Mouse (Mus musculus) intestine, postnatal 0 days (tissue): ENCODE data around the gene Alkbh7. TPM values are rescaled to one million over a fixed set of nuclear protein-coding genes. Genes with fewer than 3 reads are reported as not detected.

Experiments used
- ATAC-seq: fragments of 200-750 bp; cut with Nextera tagmentation; 2 replicates; pipeline ENCODE4 v1.8.0; 2017; ENCODE audit warnings: mild to moderate bottlenecking, moderate TSS enrichment, moderate library complexity
- H3K27ac ChIP-seq: fragments of 300-500 bp; sonication (generic); 2 replicates; pipeline ENCODE4 v1.5.1; 2014; ENCODE audit warnings: mild to moderate bottlenecking, low read depth, low read length, moderate library complexity
- H3K27me3 ChIP-seq: fragments of 300-500 bp; sonication (generic); replicated peaks from 2 replicates; pipeline ENCODE4 v1.6.1; 2014; ENCODE audit warnings: low read length, mixed read lengths; ENCODE audit not compliant: control insufficient read depth, insufficient read depth
- H3K36me3 ChIP-seq: fragments of 300-500 bp; sonication (generic); 2 replicates; pipeline ENCODE4 v1.6.1; 2014; ENCODE audit warnings: mild to moderate bottlenecking, moderate library complexity; ENCODE audit not compliant: control insufficient read depth, insufficient read depth
- H3K4me1 ChIP-seq: fragments of 300-500 bp; sonication (generic); replicated peaks from 2 replicates; pipeline ENCODE4 v1.6.1; 2014; ENCODE audit warnings: antibody characterized with exemption, low read length, mixed read lengths; ENCODE audit not compliant: control insufficient read depth, insufficient read depth
- H3K4me2 ChIP-seq: fragments of 300-500 bp; sonication (generic); replicated peaks from 2 replicates; pipeline ENCODE4 v1.6.1; 2014; ENCODE audit warnings: low read depth, mild to moderate bottlenecking, moderate library complexity
- H3K4me3 ChIP-seq: fragments of 300-500 bp; sonication (generic); 2 replicates; pipeline ENCODE4 v1.5.1; 2014; ENCODE audit warnings: low read depth, low read length
- H3K9ac ChIP-seq: fragments of 300-500 bp; sonication (generic); 2 replicates; pipeline ENCODE4 v1.6.1; 2014; ENCODE audit warnings: mild to moderate bottlenecking, low read depth, low read length
- H3K9me3 ChIP-seq: fragments of 300-500 bp; sonication (generic); 2 replicates; pipeline ENCODE4 v1.6.1; 2016; ENCODE audit warnings: mixed run types; ENCODE audit not compliant: control insufficient read depth
- CTCF ChIP-seq: sonication (generic); IDR thresholded peaks from 2 replicates; pipeline ENCODE4 v1.5.1; 2016; ENCODE audit warnings: low read depth, mild to moderate bottlenecking, control low read depth, antibody characterized with exemption, moderate library complexity
- WGBS: fragments of 180-500 bp; shearing (Covaris S2); extraction: QIAGEN DNeasy Blood & Tissue Kit; methylation state at CpG from one replicate; pipeline ENCODE4 v1.1.7; 2014; 5-methylcytosine and 5-hydroxymethylcytosine counted together
- polyA plus RNA-seq: library from polyadenylated mRNA; unstranded; fragments of >200 nt; fragmentation: Nextera tagmentation; extraction: Ambion mirVana; gene quantifications from 2 replicates; pipeline ENCODE4 v1.2.1, GENCODE M21; 2015

Gene Alkbh7
- polyA plus RNA-seq, 1 experiment from 2014 or later = 25.7 TPM

DNA sequence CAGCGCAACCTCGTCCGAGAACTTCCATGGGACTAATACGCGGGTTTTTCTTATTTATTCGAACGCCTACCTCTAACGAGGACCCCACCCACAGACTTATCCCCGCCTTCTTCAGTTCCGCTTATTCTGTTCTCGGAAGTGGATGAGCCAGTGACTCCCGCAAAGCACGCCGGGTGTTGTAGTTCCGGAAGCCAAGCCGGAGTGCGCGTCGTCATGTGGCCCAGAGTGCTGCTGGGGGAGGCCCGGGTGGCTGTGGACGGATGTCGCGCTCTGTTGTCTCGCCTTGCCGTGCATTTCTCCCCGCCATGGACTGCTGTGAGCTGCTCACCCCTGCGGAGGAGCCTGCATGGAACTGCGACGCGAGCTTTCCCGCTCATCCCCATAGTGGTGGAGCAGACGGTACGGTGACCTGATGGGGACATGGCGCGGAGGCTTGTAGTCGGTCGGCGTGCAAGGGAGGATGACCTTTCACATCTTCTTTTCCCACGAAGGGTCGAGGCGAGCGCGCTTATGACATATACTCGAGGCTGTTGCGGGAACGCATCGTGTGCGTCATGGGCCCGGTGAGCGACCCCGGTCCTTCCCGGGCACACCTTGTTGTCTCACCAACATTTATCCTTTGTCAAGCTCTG, 6.9 kb upstream of the Alkbh7 start, which contains the start of gene Clpp:
Gene Clpp (plus strand): TSS at position 191 of the 632 bp plus-strand sequence.
- WGBS = under 1% methylated on average over 52 of the region's 52 CpGs
- peak within 1 kb of the TSS; percentile 86 for H3K4me2 ChIP-seq
- no peaks in the 10 kb centered on the region for H3K27me3 ChIP-seq
- H3K27ac ChIP-seq = peak within 1 kb of the TSS; percentile 35; the same call in 1 of the 2 replicates
- H3K4me3 ChIP-seq = peak within 1 kb of the TSS; percentile 86
- H3K9ac ChIP-seq = peak within 1 kb of the TSS; percentile 73
- ATAC-seq = peak; percentile 97
- no peaks in the 10 kb centered on the region for H3K4me1 ChIP-seq
- TF ChIP-seq CTCF = no peak
- peaks cover 30% of the 10 kb centered on the region for H3K36me3 ChIP-seq
- no peaks in the 10 kb centered on the region for H3K9me3 ChIP-seq

DNA sequence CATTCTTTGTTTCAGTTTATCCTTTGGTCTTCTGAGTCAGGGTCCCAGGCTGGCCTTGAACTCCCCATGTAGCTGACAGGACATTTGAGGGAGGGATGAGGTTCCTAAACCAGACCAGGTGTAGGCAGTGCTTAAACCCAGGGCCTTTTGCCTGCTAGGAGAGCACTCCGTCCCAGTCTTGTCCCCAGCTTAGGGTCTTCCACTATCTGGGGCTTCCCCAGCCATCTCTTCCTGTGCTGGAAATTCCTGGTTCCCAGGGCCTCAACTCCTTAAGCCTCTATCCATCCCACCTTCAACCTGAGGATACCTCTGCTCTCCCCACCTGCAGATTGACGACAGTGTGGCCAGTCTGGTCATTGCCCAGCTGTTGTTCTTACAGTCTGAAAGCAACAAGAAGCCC, 6.2 kb upstream of the Alkbh7 start:
- no peak for ATAC-seq
- TF ChIP-seq CTCF = no peak
- WGBS = 70% methylated on average over 2 of the region's 2 CpGs

DNA sequence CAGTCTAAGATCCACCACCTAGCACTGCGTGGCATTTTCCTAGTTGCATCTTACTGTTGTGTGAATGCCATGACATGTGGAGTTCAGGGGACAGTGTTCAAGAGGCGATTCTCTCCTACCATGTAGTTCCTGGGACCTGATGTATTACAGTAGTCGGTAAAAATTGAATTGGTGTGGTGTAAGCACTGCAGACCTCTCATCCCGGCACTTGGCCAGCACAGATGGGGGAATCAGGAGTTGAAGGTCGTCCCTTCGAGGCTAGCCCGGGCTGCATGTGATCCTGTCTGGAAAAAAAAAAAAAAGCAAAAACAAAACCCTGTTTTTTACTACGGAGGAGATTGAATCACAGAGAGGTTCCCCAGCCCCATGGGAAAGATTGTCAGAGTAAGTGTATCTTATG, 2.1 kb upstream of the Alkbh7 start:
- Histone ChIP-seq H3K27me3 (no peaks in the 10 kb centered on the region), H3K9ac (no peak overlapping the region), H3K9me3 (no peaks in the 10 kb centered on the region), H3K27ac (no peak overlapping the region), H3K4me2 (no peak overlapping the region), H3K36me3 (peaks cover 50% of the 10 kb centered on the region), H3K4me1 (0 out of 2 replicates have a peak, but pooled peaks cover 3% of the 10 kb centered on the region), H3K4me3 (no peak overlapping the region)
- no peak for TF ChIP-seq CTCF
- 86% methylated on average over 8 of the region's 8 CpGs for WGBS
- no peak for ATAC-seq

More for the DNA sequence above, 6.2 kb upstream of the Alkbh7 start:
- H3K4me2 ChIP-seq = peak overlapping the region; percentile 86
- no peak overlapping the region for H3K9ac ChIP-seq
- H3K36me3 ChIP-seq = peaks cover 36% of the 10 kb centered on the region
- no peak overlapping the region for H3K27ac ChIP-seq
- H3K27me3 ChIP-seq = no peaks in the 10 kb centered on the region
- no peaks in the 10 kb centered on the region for H3K9me3 ChIP-seq
- H3K4me3 ChIP-seq = peak overlapping the region; percentile 86
- no peaks in the 10 kb centered on the region for H3K4me1 ChIP-seq

- Histone ChIP-seq H3K27ac (no peak overlapping the region), H3K27me3 (no peaks in the 10 kb centered on the region), H3K9me3 (no peaks in the 10 kb centered on the region), H3K4me2 (no peak overlapping the region), H3K36me3 (peaks cover 50% of the 10 kb centered on the region), H3K9ac (no peak overlapping the region), H3K4me3 (no peak overlapping the region), H3K4me1 (0 out of 2 replicates have a peak, but pooled peaks cover 3% of the 10 kb centered on the region)
- no peak for TF ChIP-seq CTCF
- 66% methylated on average over 2 of the region's 2 CpGs for WGBS
- no peak for ATAC-seq
Measured at GRCm38 (mm10) chr17:56996506-56996905, 633 bp upstream of the Alkbh7 start.

GRCm38 (mm10) chr17:56999414-56999813, 2.3 kb downstream of the Alkbh7 start:
- ATAC-seq = no peak
- H3K4me3 ChIP-seq = no peak overlapping the region
- 95% methylated on average over 9 of the region's 9 CpGs for WGBS
- H3K27ac ChIP-seq = no peak overlapping the region
- H3K4me2 ChIP-seq = no peak overlapping the region
- no peak for TF ChIP-seq CTCF
- H3K4me1 ChIP-seq = 0 out of 2 replicates have a peak, but pooled peaks cover 3% of the 10 kb centered on the region
- no peak overlapping the region for H3K9ac ChIP-seq
- H3K27me3 ChIP-seq = no peaks in the 10 kb centered on the region
- H3K36me3 ChIP-seq = peaks cover 48% of the 10 kb centered on the region
- H3K9me3 ChIP-seq = no peaks in the 10 kb centered on the region

- H3K4me3 ChIP-seq = no peak within 1 kb of the TSS
- WGBS = 88% methylated on average over 9 of the region's 9 CpGs
- H3K9me3 ChIP-seq = no peaks in the 10 kb centered on the region
- H3K36me3 ChIP-seq = peaks cover 49% of the 10 kb centered on the region
- no peak within 1 kb of the TSS for H3K9ac ChIP-seq
- 0 out of 2 replicates have a peak, but pooled peaks cover 3% of the 10 kb centered on the region for H3K4me1 ChIP-seq
- no peak within 1 kb of the TSS for H3K27ac ChIP-seq
- TF ChIP-seq CTCF = no peak
- no peak within 1 kb of the TSS for H3K4me2 ChIP-seq
- no peak for ATAC-seq
- H3K27me3 ChIP-seq = no peaks in the 10 kb centered on the region
Measured at GRCm38 (mm10) chr17:56999968-57000609, 3.0 kb downstream of the Alkbh7 start, which contains the start of gene Pspn. TSS of gene Pspn (minus strand) at chr17:57000018.
